Mouse (Mus musculus) pancreas, adult 10 weeks (tissue): ENCODE measurements around the gene Cxcl13. TPM values are rescaled to one million over a fixed set of nuclear protein-coding genes. Genes with fewer than 3 reads are reported as not detected.

Experiments
- polyA plus RNA-seq: library from polyadenylated mRNA; stranded (reverse); fragments of 350-450 nt; fragmentation: Illumina TruSeq; extraction: RNeasy Lipid Tissue Mini Kit (QIAGEN cat#74804); gene quantifications from one replicate; pipeline ENCODE4 v1.2.3, GENCODE M21; 2015; ENCODE audit warnings: low read depth, low replicate concordance; ENCODE audit not compliant: insufficient read depth

The Cxcl13 gene
- polyA plus RNA-seq, result 8.3 TPM

GRCm38 (mm10) chr5:95956651-95957050 lies at the start of gene Cxcl13:
TSS of gene Cxcl13 (plus strand) at chr5:95956951.

Other genes starting within 250 kb of the Cxcl13 start
- not detected for gene Gm7978, start 220.8 kb upstream of the Cxcl13 start, polyA plus RNA-seq
- gene Gm7982, start 214.9 kb upstream of the Cxcl13 start, polyA plus RNA-seq, result not detected
- not detected for gene E330014E10Rik, start 181.0 kb upstream of the Cxcl13 start, polyA plus RNA-seq
- gene Cnot6l, start 207.2 kb downstream of the Cxcl13 start, polyA plus RNA-seq, result 4.6 TPM